Mouse (Mus musculus) stomach, postnatal 0 days (tissue): Measurements from ENCODE around the gene Dcaf7.

Source experiments
- CTCF ChIP-seq: IDR thresholded peaks from 2 replicates; pipeline ENCODE4 v1.5.1; 2016; ENCODE audit warnings: antibody characterized with exemption, low read depth, mild to moderate bottlenecking, moderate library complexity
- EP300 ChIP-seq: optimal IDR thresholded peaks from 2 replicates; pipeline ENCODE3; 2016; ENCODE audit warnings: antibody characterized with exemption

- TF ChIP-seq EP300 (no peak), CTCF (no peak)
Observed at GRCm38 (mm10) chr11:106027607-106028006, 9.1 kb upstream of the Dcaf7 start.
